Mouse (Mus musculus): ENCODE measurements around the gene Trim27. TPM values are rescaled to one million over a fixed set of nuclear protein-coding genes. Genes with fewer than 3 reads are reported as not detected.
A peak's percentile ranks its signal among the peaks of the same experiment; 100 is the strongest.

Gene Trim27
- total RNA-seq, 2 experiments from 2014 or later, result 33.6 to 36.5 TPM

DNA sequence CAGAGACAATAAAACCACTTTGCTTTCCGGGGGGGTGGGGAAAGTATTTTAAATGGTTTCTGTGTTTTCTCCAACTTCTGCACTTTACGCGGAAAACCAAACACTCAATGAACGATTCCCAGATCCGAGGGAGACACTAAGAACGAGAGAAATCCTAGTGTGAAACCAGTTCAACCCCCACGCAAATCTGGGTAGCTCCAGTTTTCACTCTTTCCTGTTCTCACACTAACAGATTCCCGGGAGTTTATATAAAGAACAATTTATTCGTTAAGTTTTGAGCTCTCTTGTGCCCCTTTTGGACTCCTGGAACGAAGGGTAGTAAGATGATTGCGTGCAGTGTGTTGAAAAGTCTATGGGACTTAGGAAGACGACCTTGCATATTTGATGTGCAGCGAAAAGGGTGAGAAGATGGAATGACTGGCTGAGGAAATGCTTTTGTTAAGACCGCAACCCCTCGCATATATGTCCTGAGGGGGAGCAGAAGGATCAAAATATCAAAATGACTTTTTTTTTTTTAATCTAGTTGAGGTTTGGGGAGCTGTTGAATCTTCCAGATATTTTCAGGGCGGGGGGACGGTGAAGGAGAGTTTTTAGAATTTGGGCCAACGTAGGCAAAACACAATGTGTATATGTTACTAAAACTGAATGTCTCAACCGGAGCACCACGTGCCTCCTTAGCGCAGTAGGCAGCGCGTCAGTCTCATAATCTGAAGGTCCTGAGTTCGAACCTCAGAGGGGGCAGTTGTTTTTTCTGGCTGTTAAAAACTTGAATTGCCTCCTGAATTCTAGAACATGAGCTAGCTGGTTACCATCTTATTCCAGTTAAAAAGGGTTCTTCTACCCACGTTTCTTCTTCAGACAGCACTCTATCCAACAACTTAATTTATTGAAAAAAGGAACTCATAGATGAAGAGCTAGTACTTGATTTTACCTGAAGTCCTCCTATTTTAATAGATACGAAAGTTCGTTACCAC is 12.0 kb upstream of the Trim27 start:
- H3K4me3 ChIP-seq, result peak overlapping the region; percentile 70
- no peak for TF ChIP-seq CTCF (IDR thresholded peaks at IDR 0.05)
- DNase-seq (ENCODE audit: extremely low spot score in 1 of 2, low spot score in 2 of 2), result peak; percentile 83 to 85
- intact Hi-C loops (cut with DNase I), result loop anchor here (5.0 kb wide), 2 partner anchors 545 to 775 kb away; no protein-coding TSS in a partner anchor
- peak overlapping the region; percentile 34; the same call in 1 of the 2 replicates for H3K27ac ChIP-seq

DNA sequence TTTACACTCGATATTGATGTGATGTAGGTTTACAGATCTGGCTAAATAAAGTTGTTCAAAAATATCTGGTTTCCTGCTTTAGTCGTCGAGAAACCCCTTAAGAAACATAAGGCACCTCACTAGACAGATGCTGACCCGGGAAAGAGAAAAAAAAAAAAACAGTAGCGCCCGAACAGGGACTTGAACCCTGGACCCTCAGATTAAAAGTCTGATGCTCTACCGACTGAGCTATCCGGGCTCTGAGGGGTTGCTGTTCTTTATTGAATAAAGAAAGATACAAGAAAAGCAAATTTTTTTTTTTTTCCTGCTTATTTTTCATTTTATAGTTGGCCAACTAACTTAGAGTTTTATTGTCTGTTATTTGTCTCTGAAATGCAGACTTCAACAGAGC is 11.3 kb upstream of the Trim27 start:
- Histone ChIP-seq H3K4me3 (peak overlapping the region; percentile 70), H3K27ac (no peak overlapping the region; the same call in 1 of the 2 replicates)
- no peak for DNase-seq (ENCODE audit: extremely low spot score in 1 of 2, low spot score in 2 of 2)
- TF ChIP-seq CTCF (IDR thresholded peaks at IDR 0.05), result no peak
- intact Hi-C loops (cut with DNase I), result loop anchor here (2.0 to 5.0 kb wide), 3 partner anchors 109 to 774 kb away; no protein-coding TSS in a partner anchor

DNA sequence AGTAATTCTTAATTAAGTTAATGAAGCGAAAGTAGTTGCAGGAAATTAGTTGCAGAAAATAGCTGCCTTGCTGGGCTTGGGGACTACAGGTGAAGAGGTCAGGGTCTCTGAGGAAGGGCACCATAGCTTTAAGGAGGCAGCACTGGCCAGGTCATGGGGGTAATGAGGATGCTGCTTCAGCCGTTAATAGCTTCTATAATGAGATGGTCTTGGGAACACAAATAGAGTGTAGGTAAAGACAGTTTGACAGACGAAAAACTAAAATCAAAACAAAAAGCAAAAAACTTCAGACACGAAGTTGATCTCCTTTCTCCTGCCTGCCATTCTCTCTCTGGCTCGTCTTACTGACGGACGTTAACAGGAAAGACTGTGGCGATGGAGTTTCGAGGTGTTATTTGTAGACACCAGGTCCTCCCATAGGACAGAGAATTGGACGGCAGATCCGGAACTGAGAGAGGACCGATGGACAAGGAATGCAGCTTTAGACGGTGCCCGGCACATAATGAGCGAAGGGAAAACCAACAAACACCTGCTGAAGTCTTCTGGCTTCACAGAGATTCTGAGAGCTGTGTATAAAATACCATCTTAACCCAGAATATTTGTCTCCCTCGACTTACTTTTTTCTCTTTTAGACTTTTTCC is 10.8 kb upstream of the Trim27 start:
- DNase-seq (ENCODE audit: extremely low spot score in 1 of 2, low spot score in 2 of 2), result peak in 1 of 2 experiments; percentile 31
- Histone ChIP-seq H3K4me3 (peak overlapping the region; percentile 70), H3K27ac (no peak overlapping the region; the same call in 1 of the 2 replicates)
- intact Hi-C loops (cut with DNase I), result loop anchor here (2.0 to 5.0 kb wide), 3 partner anchors 108 to 774 kb away; no protein-coding TSS in a partner anchor
- no peak for TF ChIP-seq CTCF (IDR thresholded peaks at IDR 0.05)

DNA sequence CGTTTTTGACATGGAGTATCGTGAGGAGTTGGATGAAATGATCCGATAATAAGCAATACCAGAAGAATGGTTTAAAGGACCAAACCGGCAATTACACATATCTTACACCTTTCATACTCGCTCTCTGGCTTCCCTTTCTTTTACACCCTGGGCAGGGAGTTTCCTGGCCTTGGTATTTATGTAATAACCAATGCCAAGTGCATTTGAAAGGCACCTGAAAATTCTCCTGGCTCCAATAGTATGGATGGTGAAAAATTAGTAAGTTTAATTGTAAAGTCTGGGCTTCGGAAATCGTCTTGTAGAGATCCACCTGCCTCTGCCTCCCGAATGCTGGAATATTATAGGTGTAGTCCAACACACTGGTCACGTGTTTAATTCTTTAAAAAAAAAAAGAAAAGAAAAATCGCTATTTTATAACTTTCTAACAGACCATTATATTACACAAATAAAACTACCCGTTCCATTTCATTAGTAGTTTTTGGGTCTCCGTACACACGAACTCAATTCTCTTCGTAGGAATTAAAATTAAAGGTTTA is 10.1 kb upstream of the Trim27 start:
- no peak for DNase-seq (ENCODE audit: extremely low spot score in 1 of 2, low spot score in 2 of 2)
- Histone ChIP-seq H3K27ac (no peak overlapping the region; the same call in 1 of the 2 replicates), H3K4me3 (peak overlapping the region; percentile 70)
- TF ChIP-seq CTCF (IDR thresholded peaks at IDR 0.05), result no peak
- intact Hi-C loops (cut with DNase I), result loop anchor here (2.0 to 5.0 kb wide), 3 partner anchors 108 to 773 kb away; no protein-coding TSS in a partner anchor

DNA sequence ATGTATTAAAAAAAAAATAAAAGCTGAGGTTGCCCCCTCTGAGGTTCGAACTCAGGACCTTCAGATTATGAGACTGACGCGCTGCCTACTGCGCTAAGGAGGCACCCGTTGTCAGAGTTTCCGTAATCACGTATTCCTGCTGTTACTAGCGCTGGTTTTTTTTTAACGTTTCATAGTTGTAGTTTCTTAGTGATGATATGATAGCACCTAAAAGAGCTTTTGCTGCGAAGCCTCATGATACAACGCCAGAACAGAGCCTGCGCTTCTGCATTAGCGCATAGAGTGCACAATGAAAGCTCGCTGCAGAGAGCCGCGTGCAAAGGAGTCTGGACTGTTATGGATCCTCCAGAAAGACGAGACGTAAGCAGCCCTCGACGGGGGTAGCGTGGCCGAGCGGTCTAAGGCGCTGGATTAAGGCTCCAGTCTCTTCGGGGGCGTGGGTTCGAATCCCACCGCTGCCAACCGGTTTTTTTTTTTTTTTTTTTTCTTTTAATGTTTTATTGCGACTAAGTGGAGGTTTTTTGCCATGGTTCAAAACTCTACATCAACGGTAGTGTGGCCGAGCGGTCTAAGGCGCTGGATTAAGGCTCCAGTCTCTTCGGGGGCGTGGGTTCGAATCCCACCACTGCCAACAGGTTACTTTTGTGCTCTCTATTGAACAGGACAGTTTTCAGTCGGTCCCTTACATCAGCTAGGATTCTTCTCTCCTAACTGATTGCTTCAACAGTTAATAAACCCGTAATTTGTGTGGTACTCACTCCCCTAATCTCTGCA is 9.4 kb upstream of the Trim27 start:
- intact Hi-C loops (cut with DNase I), result loop anchor here (2.0 to 5.0 kb wide), 5 partner anchors 53 to 857 kb away; no protein-coding TSS in a partner anchor
- TF ChIP-seq CTCF (IDR thresholded peaks at IDR 0.05), result no peak
- peak overlapping the region; percentile 70 for H3K4me3 ChIP-seq
- H3K27ac ChIP-seq, result no peak overlapping the region
- DNase-seq (ENCODE audit: extremely low spot score in 1 of 2, low spot score in 2 of 2), result peak; percentile 82 to 84

DNA sequence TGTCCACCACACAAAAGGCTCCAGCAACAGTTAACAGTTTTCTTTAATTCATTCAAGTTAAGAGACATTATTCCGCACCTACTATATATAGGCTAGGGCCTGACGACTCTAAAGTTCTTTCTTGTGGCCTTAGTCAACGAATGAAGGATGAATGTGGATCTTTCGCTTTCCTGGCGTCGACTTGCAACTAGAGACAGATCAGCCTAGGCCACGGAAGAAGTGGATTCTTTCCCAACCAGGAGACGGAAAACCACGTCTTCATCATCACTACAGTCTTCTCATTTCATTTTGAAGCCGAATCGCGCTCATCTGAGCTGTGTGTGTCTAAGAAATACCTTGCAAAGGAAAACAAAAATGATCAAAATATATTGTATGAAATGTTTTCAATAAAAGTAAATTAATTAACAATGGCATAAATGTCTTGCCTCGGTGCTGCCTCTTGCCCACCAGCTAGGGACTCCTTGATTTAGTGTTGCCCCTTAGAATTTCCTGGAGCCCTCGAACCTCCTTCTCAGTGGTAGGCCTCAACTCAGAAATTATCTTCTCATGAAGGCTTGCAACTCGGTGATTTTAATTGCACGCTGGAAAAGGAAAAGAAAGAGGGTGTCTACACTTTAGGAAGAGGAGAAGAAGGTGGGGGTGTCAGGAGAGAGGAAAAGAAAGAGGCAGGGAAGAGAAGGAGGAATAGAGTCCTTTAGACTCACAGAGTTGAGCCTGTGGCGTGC is 8.7 kb upstream of the Trim27 start:
- intact Hi-C loops (cut with DNase I), result loop anchor here (2.0 to 5.0 kb wide), 2 partner anchors 52 to 857 kb away; no protein-coding TSS in a partner anchor
- no peak for TF ChIP-seq CTCF (IDR thresholded peaks at IDR 0.05)
- Histone ChIP-seq H3K4me3 (no peak overlapping the region), H3K27ac (no peak overlapping the region)
- DNase-seq (ENCODE audit: extremely low spot score in 1 of 2, low spot score in 2 of 2), result no peak

DNA sequence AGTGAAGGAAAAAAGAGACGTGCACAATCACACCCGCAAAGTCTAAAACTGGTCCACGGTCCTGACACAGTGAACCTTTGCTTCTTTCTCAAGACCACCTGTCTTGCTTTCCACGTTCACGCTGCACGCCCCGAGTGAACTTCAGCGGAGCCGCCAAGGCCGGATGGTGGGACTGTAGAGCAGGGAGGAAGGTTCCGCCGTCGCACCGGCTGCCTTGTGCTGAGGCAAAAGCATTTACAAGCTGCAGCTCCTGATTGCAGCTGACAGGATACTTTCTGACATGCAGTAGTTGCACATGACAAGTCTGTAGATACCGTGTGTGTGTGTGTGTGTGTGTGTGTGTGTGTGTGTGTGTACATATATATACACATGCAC is 8.1 kb upstream of the Trim27 start:
- Histone ChIP-seq H3K4me3 (peak overlapping the region; percentile 37), H3K27ac (no peak overlapping the region)
- no peak for TF ChIP-seq CTCF (IDR thresholded peaks at IDR 0.05)
- no peak for DNase-seq (ENCODE audit: extremely low spot score in 1 of 2, low spot score in 2 of 2)
- intact Hi-C loops (cut with DNase I), result loop anchor here (2.0 to 5.0 kb wide), 2 partner anchors 52 to 856 kb away; no protein-coding TSS in a partner anchor

DNA sequence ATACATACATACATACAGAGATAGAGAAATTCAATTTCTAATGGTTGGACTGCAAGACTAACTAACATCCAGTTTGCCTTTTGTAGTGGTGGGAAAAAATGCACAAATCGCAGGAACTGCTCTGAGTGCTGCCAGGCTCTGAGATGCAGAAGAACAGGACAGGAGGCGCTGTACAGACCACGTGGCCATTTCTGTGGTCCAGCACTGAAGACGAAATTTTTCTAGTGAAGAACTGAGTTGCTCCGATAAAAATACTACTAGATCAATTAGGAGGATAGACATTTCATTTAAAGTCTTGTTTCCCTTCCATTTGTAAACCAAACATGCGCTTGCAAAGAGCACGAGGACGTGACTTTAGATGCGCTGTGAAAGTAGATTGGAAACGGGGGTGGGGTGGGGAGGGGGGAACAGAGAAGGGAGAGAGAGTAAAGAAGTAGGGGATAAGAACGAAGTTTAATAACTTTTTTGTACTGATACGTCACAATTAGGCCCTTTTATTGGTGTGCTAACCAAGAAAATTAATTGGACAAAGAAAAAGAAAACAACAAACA is 7.6 kb upstream of the Trim27 start:
- Histone ChIP-seq H3K4me3 (peak overlapping the region; percentile 41), H3K27ac (no peak overlapping the region)
- intact Hi-C loops (cut with DNase I), result loop anchor here (2.0 to 5.0 kb wide), 3 partner anchors 51 to 856 kb away; no protein-coding TSS in a partner anchor
- TF ChIP-seq CTCF (IDR thresholded peaks at IDR 0.05), result peak; percentile 25
- no peak for DNase-seq (ENCODE audit: extremely low spot score in 1 of 2, low spot score in 2 of 2)

DNA sequence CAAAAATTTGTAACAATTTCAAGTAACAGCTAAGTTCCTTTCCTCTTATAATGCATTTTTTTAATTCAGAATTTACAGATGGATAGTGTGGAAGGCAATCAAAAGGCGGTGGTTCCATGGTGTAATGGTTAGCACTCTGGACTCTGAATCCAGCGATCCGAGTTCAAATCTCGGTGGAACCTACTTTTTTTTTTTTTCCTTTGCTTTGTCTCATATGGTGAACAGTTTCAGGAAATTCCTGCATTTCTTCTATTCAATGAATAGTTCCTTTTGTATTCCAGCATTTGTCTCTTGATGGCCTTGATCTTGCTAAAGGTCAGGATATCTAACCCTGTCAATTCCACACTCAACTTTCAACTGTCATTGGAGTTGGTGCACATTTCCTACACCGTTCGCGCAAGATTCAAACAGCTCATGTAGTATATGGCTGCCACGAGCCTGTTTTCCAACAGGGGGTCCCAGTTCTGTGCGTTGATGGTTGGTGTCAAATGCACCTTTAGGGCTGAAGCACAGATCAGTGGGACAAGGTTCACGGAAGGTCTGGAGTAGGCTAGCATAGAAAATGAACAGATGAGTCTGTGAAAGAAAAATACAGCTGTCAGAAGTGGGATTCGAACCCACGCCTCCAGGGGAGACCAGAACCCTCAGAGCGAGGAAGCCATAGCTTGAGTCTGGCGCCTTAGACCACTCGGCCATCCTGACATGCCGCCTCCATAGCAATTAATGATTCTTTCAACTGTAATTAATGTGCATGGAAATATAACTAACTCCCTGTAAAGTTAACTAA is 6.8 kb upstream of the Trim27 start:
- no peak; the same call in 1 of the 2 replicates for TF ChIP-seq CTCF (IDR thresholded peaks at IDR 0.05)
- intact Hi-C loops (cut with DNase I), result loop anchor here (2.0 to 5.0 kb wide), 2 partner anchors 154 to 855 kb away; no protein-coding TSS in a partner anchor

More for the DNA sequence above, 6.8 kb upstream of the Trim27 start:
- peak overlapping the region; percentile 41 for H3K4me3 ChIP-seq
- H3K27ac ChIP-seq, result no peak overlapping the region
- peak; percentile 69 to 78 for DNase-seq (ENCODE audit: extremely low spot score in 1 of 2, low spot score in 2 of 2)
